Mouse (Mus musculus) hindbrain, embryonic 13.5 days (tissue): Measurements from ENCODE around the gene Fbln7. TPM values are rescaled to one million over a fixed set of nuclear protein-coding genes. Genes with fewer than 3 reads are reported as not detected.
A peak's percentile ranks its signal among the peaks of the same experiment; 100 is the strongest.

ENCODE experiments used
- ATAC-seq: fragments of 200-750 bp; cut with Nextera tagmentation; 2 replicates; pipeline ENCODE4 v1.8.0; 2017; ENCODE audit warnings: moderate TSS enrichment; ENCODE audit not compliant: low FRiP score
- H3K27ac ChIP-seq: fragments of 300-500 bp; sonication (generic); 2 replicates; pipeline ENCODE4 v1.5.1; 2015; ENCODE audit warnings: inconsistent platforms, mild to moderate bottlenecking, moderate library complexity
- H3K27me3 ChIP-seq: fragments of 300-500 bp; sonication (generic); 2 replicates; pipeline ENCODE4 v1.6.1; 2015; ENCODE audit warnings: mild to moderate bottlenecking, inconsistent platforms
- H3K36me3 ChIP-seq: fragments of 300-500 bp; sonication (generic); 2 replicates; pipeline ENCODE4 v1.6.1; 2015; ENCODE audit warnings: mild to moderate bottlenecking, inconsistent platforms
- H3K4me1 ChIP-seq: fragments of 300-500 bp; sonication (generic); replicated peaks from 2 replicates; pipeline ENCODE4 v1.6.1; 2015; ENCODE audit warnings: inconsistent platforms
- H3K4me2 ChIP-seq: fragments of 300-500 bp; sonication (generic); 2 replicates; pipeline ENCODE4 v1.6.1; 2015; ENCODE audit warnings: inconsistent platforms, mild to moderate bottlenecking, moderate library complexity
- H3K4me3 ChIP-seq: fragments of 300-500 bp; sonication (generic); 2 replicates; pipeline ENCODE4 v1.5.1; 2015; ENCODE audit warnings: mild to moderate bottlenecking, inconsistent platforms
- H3K9ac ChIP-seq: fragments of 300-500 bp; sonication (generic); 2 replicates; pipeline ENCODE4 v1.6.1; 2015; ENCODE audit warnings: mild to moderate bottlenecking, inconsistent platforms
- H3K9me3 ChIP-seq: fragments of 300-500 bp; sonication (generic); 2 replicates; pipeline ENCODE4 v1.6.1; 2016; ENCODE audit warnings: inconsistent platforms
- WGBS: fragments of 180-500 bp; shearing (Covaris S2); methylation state at CpG from one replicate; pipeline ENCODE4 v1.1.7; 2015; 5-methylcytosine and 5-hydroxymethylcytosine counted together
- polyA plus RNA-seq: library from polyadenylated mRNA; unstranded; fragments of >200 nt; fragmentation: Nextera tagmentation; extraction: Ambion mirVana; gene quantifications from 2 replicates; pipeline ENCODE4 v1.2.1, GENCODE M21; 2015

The Fbln7 gene
- polyA plus RNA-seq, 1 experiment from 2014 or later, result 1.2 TPM

- H3K27me3 ChIP-seq, result no peaks in the 10 kb centered on the region
- H3K9me3 ChIP-seq, result no peaks in the 10 kb centered on the region
- no peak overlapping the region for H3K4me2 ChIP-seq
- H3K4me3 ChIP-seq, result no peak overlapping the region
- H3K4me1 ChIP-seq, result no peaks in the 10 kb centered on the region
- no peak for ATAC-seq
- WGBS, result 94% methylated on average over 8 of the region's 8 CpGs
- peaks cover 83% of the 10 kb centered on the region for H3K36me3 ChIP-seq
- H3K9ac ChIP-seq, result no peak overlapping the region
- no peak overlapping the region for H3K27ac ChIP-seq
Measured at GRCm38 (mm10) chr2:128837531-128837930, 25.2 kb upstream of the Fbln7 start.

GRCm38 (mm10) chr2:128838611-128839010 is 24.2 kb upstream of the Fbln7 start:
- H3K4me2 ChIP-seq, result no peak overlapping the region
- WGBS, result 97% methylated on average over 3 of the region's 3 CpGs
- no peak for ATAC-seq
- no peak overlapping the region for H3K27ac ChIP-seq
- no peak overlapping the region for H3K9ac ChIP-seq
- H3K27me3 ChIP-seq, result no peaks in the 10 kb centered on the region
- no peaks in the 10 kb centered on the region for H3K4me1 ChIP-seq
- peaks cover 83% of the 10 kb centered on the region for H3K36me3 ChIP-seq
- no peak overlapping the region for H3K4me3 ChIP-seq
- H3K9me3 ChIP-seq, result no peaks in the 10 kb centered on the region

- Histone ChIP-seq H3K4me3 (no peak overlapping the region), H3K9me3 (no peaks in the 10 kb centered on the region), H3K9ac (no peak overlapping the region), H3K27me3 (no peaks in the 10 kb centered on the region), H3K36me3 (peaks cover 81% of the 10 kb centered on the region), H3K27ac (no peak overlapping the region), H3K4me2 (no peak overlapping the region), H3K4me1 (no peaks in the 10 kb centered on the region)
- WGBS, result 88% methylated on average over 2 of the region's 2 CpGs
- no peak for ATAC-seq
Measured at GRCm38 (mm10) chr2:128839501-128839900, 23.3 kb upstream of the Fbln7 start.

- no peak for ATAC-seq
- Histone ChIP-seq H3K27me3 (no peaks in the 10 kb centered on the region), H3K36me3 (peaks cover 79% of the 10 kb centered on the region), H3K4me3 (no peak overlapping the region), H3K4me2 (no peak overlapping the region), H3K4me1 (no peaks in the 10 kb centered on the region), H3K9me3 (no peaks in the 10 kb centered on the region), H3K27ac (no peak overlapping the region), H3K9ac (no peak overlapping the region)
- 90% methylated on average over 8 of the region's 8 CpGs for WGBS
Measured at GRCm38 (mm10) chr2:128842437-128842836, 20.3 kb upstream of the Fbln7 start.

GRCm38 (mm10) chr2:128850036-128850435 is 12.7 kb upstream of the Fbln7 start:
- no peak overlapping the region for H3K4me2 ChIP-seq
- no peak overlapping the region for H3K27ac ChIP-seq
- H3K9me3 ChIP-seq, result no peaks in the 10 kb centered on the region
- no peak for ATAC-seq
- H3K27me3 ChIP-seq, result no peaks in the 10 kb centered on the region
- WGBS, result 95% methylated on average over 2 of the region's 2 CpGs
- H3K4me3 ChIP-seq, result no peak overlapping the region
- H3K4me1 ChIP-seq, result no peaks in the 10 kb centered on the region
- H3K9ac ChIP-seq, result no peak overlapping the region
- H3K36me3 ChIP-seq, result peaks cover 73% of the 10 kb centered on the region

GRCm38 (mm10) chr2:128856673-128857072 is 6.1 kb upstream of the Fbln7 start:
- Histone ChIP-seq H3K4me1 (no peaks in the 10 kb centered on the region), H3K27ac (no peak overlapping the region), H3K4me3 (no peak overlapping the region), H3K9me3 (no peaks in the 10 kb centered on the region; the same call in 1 of the 2 replicates), H3K36me3 (peaks cover 22% of the 10 kb centered on the region), H3K27me3 (peaks cover 1% of the 10 kb centered on the region; the same call in 1 of the 2 replicates), H3K4me2 (no peak overlapping the region), H3K9ac (no peak overlapping the region)
- WGBS, result 89% methylated on average over 1 of the region's 1 CpGs
- ATAC-seq, result no peak

GRCm38 (mm10) chr2:128858962-128859361 is 3.8 kb upstream of the Fbln7 start:
- peaks cover 5% of the 10 kb centered on the region for H3K4me1 ChIP-seq
- no peak overlapping the region for H3K4me3 ChIP-seq
- H3K4me2 ChIP-seq, result no peak overlapping the region
- 0 out of 2 replicates have a peak, but pooled peaks cover 6% of the 10 kb centered on the region for H3K36me3 ChIP-seq
- ATAC-seq, result no peak
- no peak overlapping the region for H3K27ac ChIP-seq
- no peaks in the 10 kb centered on the region; the same call in 1 of the 2 replicates for H3K9me3 ChIP-seq
- 92% methylated on average over 6 of the region's 6 CpGs for WGBS
- peaks cover 20% of the 10 kb centered on the region for H3K27me3 ChIP-seq
- H3K9ac ChIP-seq, result no peak overlapping the region

- Histone ChIP-seq H3K27ac (no peak overlapping the region), H3K9me3 (no peaks in the 10 kb centered on the region; the same call in 1 of the 2 replicates), H3K4me1 (peaks cover 11% of the 10 kb centered on the region), H3K4me2 (no peak overlapping the region), H3K27me3 (peaks cover 26% of the 10 kb centered on the region), H3K36me3 (0 out of 2 replicates have a peak, but pooled peaks cover under 1% of the 10 kb centered on the region), H3K9ac (no peak overlapping the region), H3K4me3 (no peak overlapping the region)
- WGBS, result 75% methylated on average over 3 of the region's 3 CpGs
- ATAC-seq, result no peak
Measured at GRCm38 (mm10) chr2:128859861-128860260, 2.9 kb upstream of the Fbln7 start.

GRCm38 (mm10) chr2:128863777-128864331 is 1.1 kb downstream of the Fbln7 start:
- peak; percentile 63 for ATAC-seq

GRCm38 (mm10) chr2:128865061-128865460 is 2.3 kb downstream of the Fbln7 start:
- H3K4me3 ChIP-seq, result no peak overlapping the region
- no peak overlapping the region for H3K4me2 ChIP-seq
- 70% methylated on average over 3 of the region's 3 CpGs for WGBS
- H3K27ac ChIP-seq, result no peak overlapping the region
- no peak overlapping the region for H3K9ac ChIP-seq
- no peak for ATAC-seq
- H3K36me3 ChIP-seq, result no peaks in the 10 kb centered on the region
- H3K9me3 ChIP-seq, result no peaks in the 10 kb centered on the region
- H3K27me3 ChIP-seq, result peaks cover 34% of the 10 kb centered on the region
- H3K4me1 ChIP-seq, result peaks cover 11% of the 10 kb centered on the region

More at GRCm38 (mm10) chr2:128863777-128864331, 1.1 kb downstream of the Fbln7 start:
- Histone ChIP-seq H3K9ac (peak overlapping the region; percentile 72), H3K4me1 (peaks cover 11% of the 10 kb centered on the region), H3K4me2 (peak overlapping the region; percentile 94), H3K36me3 (no peaks in the 10 kb centered on the region), H3K4me3 (peak overlapping the region; percentile 52), H3K27ac (no peak overlapping the region), H3K27me3 (peaks cover 34% of the 10 kb centered on the region), H3K9me3 (no peaks in the 10 kb centered on the region; the same call in 1 of the 2 replicates)
- WGBS, result under 1% methylated on average over 30 of the region's 38 CpGs

- WGBS, result 75% methylated on average over 8 of the region's 8 CpGs
- Histone ChIP-seq H3K4me1 (no peaks in the 10 kb centered on the region), H3K27ac (no peak overlapping the region), H3K4me2 (no peak overlapping the region), H3K9me3 (no peaks in the 10 kb centered on the region), H3K27me3 (no peaks in the 10 kb centered on the region), H3K4me3 (no peak overlapping the region), H3K36me3 (no peaks in the 10 kb centered on the region), H3K9ac (no peak overlapping the region)
- ATAC-seq, result no peak
Measured at GRCm38 (mm10) chr2:128871656-128872055, 8.9 kb downstream of the Fbln7 start.

- Histone ChIP-seq H3K4me2 (no peak overlapping the region), H3K4me1 (no peaks in the 10 kb centered on the region), H3K36me3 (no peaks in the 10 kb centered on the region), H3K27me3 (no peaks in the 10 kb centered on the region), H3K9ac (no peak overlapping the region), H3K9me3 (no peaks in the 10 kb centered on the region), H3K4me3 (no peak overlapping the region), H3K27ac (no peak overlapping the region)
- WGBS, result 89% methylated on average over 9 of the region's 9 CpGs
- ATAC-seq, result no peak
Measured at GRCm38 (mm10) chr2:128872256-128872655, 9.5 kb downstream of the Fbln7 start.

- Histone ChIP-seq H3K9me3 (no peaks in the 10 kb centered on the region), H3K36me3 (no peaks in the 10 kb centered on the region), H3K4me3 (no peak overlapping the region), H3K9ac (no peak overlapping the region), H3K4me2 (no peak overlapping the region), H3K4me1 (no peaks in the 10 kb centered on the region), H3K27ac (no peak overlapping the region), H3K27me3 (no peaks in the 10 kb centered on the region)
- WGBS, result 81% methylated on average over 8 of the region's 8 CpGs
- no peak for ATAC-seq
Measured at GRCm38 (mm10) chr2:128875526-128875925, 12.7 kb downstream of the Fbln7 start.
